Mouse (Mus musculus) lung, embryonic 14.5 days (tissue): ENCODE measurements around the gene Rnf2. TPM values are rescaled to one million over a fixed set of nuclear protein-coding genes. Genes with fewer than 3 reads are reported as not detected.
"Not testable (repeated sequence)": the region's sequence is repeated elsewhere in the genome, so short reads cannot be mapped to it uniquely, and the experiment has no call there.

ENCODE experiments used
- ATAC-seq: fragments of 200-750 bp; cut with Nextera tagmentation; 2 replicates; pipeline ENCODE4 v1.8.0; 2017; ENCODE audit warnings: mild to moderate bottlenecking, moderate TSS enrichment, moderate library complexity; ENCODE audit not compliant: insufficient read depth
- DNase-seq: peaks from one replicate; pipeline ENCODE4 v3.0.0-alpha.2; 2015
- H3K27ac ChIP-seq: fragments of 300-500 bp; sonication (generic); 2 replicates; pipeline ENCODE4 v1.5.1; 2014; ENCODE audit warnings: low read depth, mild to moderate bottlenecking, moderate library complexity
- H3K27me3 ChIP-seq: fragments of 300-500 bp; sonication (generic); 2 replicates; pipeline ENCODE4 v1.6.1; 2014; ENCODE audit warnings: low read length, control low read depth; ENCODE audit not compliant: insufficient read depth
- H3K36me3 ChIP-seq: fragments of 300-500 bp; sonication (generic); 2 replicates; pipeline ENCODE4 v1.6.1; 2014; ENCODE audit warnings: control low read depth; ENCODE audit not compliant: insufficient read depth
- H3K4me1 ChIP-seq: fragments of 300-500 bp; sonication (generic); 2 replicates; pipeline ENCODE4 v1.6.1; 2014; ENCODE audit warnings: antibody characterized with exemption, control low read depth; ENCODE audit not compliant: insufficient read depth
- H3K4me2 ChIP-seq: fragments of 300-500 bp; sonication (generic); 2 replicates; pipeline ENCODE4 v1.6.1; 2014; ENCODE audit warnings: mild to moderate bottlenecking
- H3K4me3 ChIP-seq: fragments of 300-500 bp; sonication (generic); 2 replicates; pipeline ENCODE4 v1.5.1; 2014; ENCODE audit warnings: low read depth, low read length
- H3K9ac ChIP-seq: fragments of 300-500 bp; sonication (generic); 2 replicates; pipeline ENCODE4 v1.6.1; 2014
- H3K9me3 ChIP-seq: fragments of 300-500 bp; sonication (generic); 2 replicates; pipeline ENCODE4 v1.6.1; 2016; ENCODE audit warnings: low read depth, low read length, control low read depth
- CTCF ChIP-seq: IDR thresholded peaks from 2 replicates; pipeline ENCODE4 v1.5.1; 2016; ENCODE audit warnings: antibody characterized with exemption, low read depth
- WGBS: fragments of 180-500 bp; shearing (Covaris S2); extraction: QIAGEN DNeasy Blood & Tissue Kit; methylation state at CpG from one replicate; pipeline ENCODE4 v1.1.7; 2014; 5-methylcytosine and 5-hydroxymethylcytosine counted together
- polyA plus RNA-seq: library from polyadenylated mRNA; unstranded; fragments of >200 nt; fragmentation: Nextera tagmentation; extraction: Ambion mirVana; gene quantifications from 2 replicates; pipeline ENCODE4 v1.2.1, GENCODE M21; 2014

Rnf2 gene
- polyA plus RNA-seq, 1 experiment from 2014 or later: 86.1 TPM

- no peak overlapping the region for H3K27ac ChIP-seq
These were observed 16.0 kb downstream of the Rnf2 start for GRCm38 (mm10) chr1:151484754-151485153.

DNA sequence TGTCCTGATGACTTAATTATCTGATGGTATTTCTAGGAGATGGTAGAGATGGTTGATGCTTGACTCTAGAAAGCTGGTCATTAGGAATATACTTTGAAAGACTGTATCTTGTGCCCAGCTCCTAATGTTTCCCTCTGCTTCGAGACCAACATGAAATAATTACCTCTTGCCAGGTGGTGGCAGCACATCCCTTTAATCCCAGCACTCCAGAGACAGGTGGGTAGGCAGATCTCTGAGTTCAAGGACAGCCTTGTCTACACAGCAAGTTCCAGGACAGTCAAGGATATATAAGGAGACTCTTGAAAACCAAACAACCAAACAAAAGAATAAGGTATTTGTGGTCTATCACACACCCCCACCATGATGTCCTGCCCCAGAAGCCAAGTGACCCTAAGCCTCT lies 17.2 kb downstream of the Rnf2 start:
- H3K27me3 ChIP-seq: no peaks in the 10 kb centered on the region
- DNase-seq: no peak
- no peak overlapping the region for H3K4me3 ChIP-seq
- WGBS: 67% methylated on average over 1 of the region's 1 CpGs
- H3K36me3 ChIP-seq: peaks cover 19% of the 10 kb centered on the region
- H3K4me1 ChIP-seq: no peaks in the 10 kb centered on the region
- H3K27ac ChIP-seq: no peak overlapping the region
- no peaks in the 10 kb centered on the region for H3K9me3 ChIP-seq
- H3K4me2 ChIP-seq: no peak overlapping the region
- no peak overlapping the region for H3K9ac ChIP-seq
- peak; percentile 39 for TF ChIP-seq CTCF
- ATAC-seq: no peak

More at GRCm38 (mm10) chr1:151484754-151485153, 16.0 kb downstream of the Rnf2 start:
- Histone ChIP-seq H3K4me1 (no peaks in the 10 kb centered on the region; the same call in 1 of the 2 replicates), H3K27me3 (no peaks in the 10 kb centered on the region), H3K4me2 (no peak overlapping the region), H3K9ac (no peak overlapping the region), H3K4me3 (no peak overlapping the region), H3K9me3 (no peaks in the 10 kb centered on the region), H3K36me3 (peaks cover 19% of the 10 kb centered on the region)
- ATAC-seq (no peak), DNase-seq (no peak)
- WGBS: 86% methylated on average over 5 of the region's 5 CpGs
- TF ChIP-seq CTCF: no peak

GRCm38 (mm10) chr1:151482497-151482896 lies 18.3 kb downstream of the Rnf2 start:
- ATAC-seq: no peak
- H3K27me3 ChIP-seq: no peaks in the 10 kb centered on the region
- no peak for DNase-seq
- H3K9ac ChIP-seq: no peak overlapping the region
- H3K36me3 ChIP-seq: peaks cover 19% of the 10 kb centered on the region
- TF ChIP-seq CTCF: no peak
- H3K4me1 ChIP-seq: no peaks in the 10 kb centered on the region
- WGBS: 95% methylated on average over 1 of the region's 1 CpGs
- H3K27ac ChIP-seq: no peak overlapping the region
- H3K4me3 ChIP-seq: no peak overlapping the region
- no peaks in the 10 kb centered on the region for H3K9me3 ChIP-seq
- no peak overlapping the region for H3K4me2 ChIP-seq

- ATAC-seq, H3K27me3 ChIP-seq, DNase-seq, H3K27ac ChIP-seq, H3K4me3 ChIP-seq, H3K9ac ChIP-seq, H3K9me3 ChIP-seq, H3K4me2 ChIP-seq, H3K4me1 ChIP-seq: not testable (repeated sequence)
- 90% methylated on average over 8 of the region's 8 CpGs for WGBS
- peaks cover 69% of the 10 kb centered on the region for H3K36me3 ChIP-seq
These were observed 28.4 kb downstream of the Rnf2 start for GRCm38 (mm10) chr1:151472386-151472785.

- Histone ChIP-seq H3K4me3 (no peak overlapping the region), H3K4me2 (no peak overlapping the region), H3K27ac (no peak overlapping the region), H3K9ac (no peak overlapping the region), H3K36me3 (peaks cover 62% of the 10 kb centered on the region), H3K4me1 (no peaks in the 10 kb centered on the region), H3K9me3 (no peaks in the 10 kb centered on the region), H3K27me3 (no peaks in the 10 kb centered on the region)
- ATAC-seq (no peak), DNase-seq (no peak)
- 65% methylated on average over 7 of the region's 7 CpGs for WGBS
- no peak for TF ChIP-seq CTCF
These were observed 29.3 kb downstream of the Rnf2 start for GRCm38 (mm10) chr1:151471429-151471828.

- TF ChIP-seq CTCF: no peak
- Histone ChIP-seq H3K27me3 (no peaks in the 10 kb centered on the region), H3K4me1 (no peaks in the 10 kb centered on the region), H3K9ac (no peak overlapping the region), H3K4me2 (no peak overlapping the region), H3K9me3 (no peaks in the 10 kb centered on the region), H3K4me3 (no peak overlapping the region), H3K27ac (no peak overlapping the region), H3K36me3 (peaks cover 22% of the 10 kb centered on the region)
- DNase-seq (no peak), ATAC-seq (0 out of 2 replicates have a peak, but pooled peaks have one; percentile 31)
- 73% methylated on average over 4 of the region's 4 CpGs for WGBS
These were observed 34.2 kb downstream of the Rnf2 start for GRCm38 (mm10) chr1:151466571-151466970.

DNA sequence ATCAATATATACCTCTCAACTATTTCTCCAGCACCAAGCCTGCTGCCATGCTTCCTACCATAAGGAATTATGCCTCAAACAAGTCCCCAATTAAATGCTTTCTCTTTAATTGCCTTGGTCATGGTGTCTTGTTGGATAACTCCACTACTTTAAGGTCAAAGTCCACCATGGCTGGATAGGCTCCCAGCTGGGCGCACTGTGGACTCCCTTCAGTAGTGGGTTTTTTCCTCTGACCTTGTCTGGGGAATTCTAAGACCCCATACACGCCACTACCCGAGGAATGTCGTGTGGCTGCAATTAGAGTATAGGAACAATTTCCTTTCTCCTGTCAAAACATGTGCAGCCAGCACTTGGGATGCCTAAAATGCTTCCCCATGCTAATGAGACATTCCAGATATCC lies 35.8 kb downstream of the Rnf2 start:
- 69% methylated on average over 4 of the region's 4 CpGs for WGBS
- H3K4me1 ChIP-seq: no peaks in the 10 kb centered on the region
- no peak overlapping the region for H3K27ac ChIP-seq
- DNase-seq (no peak), ATAC-seq (no peak)
- no peak for TF ChIP-seq CTCF
- no peak overlapping the region for H3K4me2 ChIP-seq
- no peaks in the 10 kb centered on the region for H3K9me3 ChIP-seq
- no peak overlapping the region for H3K4me3 ChIP-seq
- H3K27me3 ChIP-seq: no peaks in the 10 kb centered on the region
- H3K9ac ChIP-seq: no peak overlapping the region
- peaks cover 23% of the 10 kb centered on the region for H3K36me3 ChIP-seq

DNA sequence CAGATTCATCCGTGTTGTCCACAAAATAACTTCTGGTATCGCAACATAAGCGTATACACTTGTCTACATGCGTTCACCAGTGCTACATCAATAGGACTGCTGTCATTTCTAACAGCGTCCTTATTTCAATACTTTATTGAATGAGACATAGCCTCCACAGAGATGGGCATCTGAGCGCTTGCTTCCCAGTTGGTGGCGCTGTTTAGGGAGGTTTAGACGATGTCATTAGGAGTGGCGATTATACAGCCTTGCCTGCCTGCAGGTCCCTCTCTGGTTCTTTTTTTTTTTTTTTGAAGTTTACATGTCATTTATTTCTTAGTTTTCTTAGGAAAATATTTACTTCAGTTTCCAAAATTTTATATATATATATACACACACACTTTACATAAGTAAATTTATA lies 39.5 kb downstream of the Rnf2 start:
- Histone ChIP-seq H3K4me3 (no peak overlapping the region), H3K9me3 (no peaks in the 10 kb centered on the region), H3K27ac (no peak overlapping the region), H3K27me3 (no peaks in the 10 kb centered on the region), H3K36me3 (peaks cover 42% of the 10 kb centered on the region), H3K9ac (no peak overlapping the region), H3K4me1 (no peaks in the 10 kb centered on the region), H3K4me2 (no peak overlapping the region)
- peak; percentile 45; the same call in 1 of the 2 replicates for TF ChIP-seq CTCF
- DNase-seq: peak; percentile 27
- 78% methylated on average over 9 of the region's 9 CpGs for WGBS
- no peak for ATAC-seq
